Mouse (Mus musculus) CH12.LX (cell line): ENCODE data around the gene Slc24a2. TPM values are rescaled to one million over a fixed set of nuclear protein-coding genes. Genes with fewer than 3 reads are reported as not detected.

Experiments
- DNase-seq: peaks from one replicate; pipeline ENCODE4 v3.0.0-alpha.2; 2013; ENCODE audit errors: extremely low read depth
- H3K27ac ChIP-seq: 2 replicates; pipeline ENCODE4 v1.5.1; 2012; ENCODE audit warnings: low read depth, mild to moderate bottlenecking, control low read depth, moderate library complexity; ENCODE audit not compliant: insufficient read depth
- H3K27me3 ChIP-seq: replicated peaks from 2 replicates; pipeline ENCODE3; 2012; ENCODE audit warnings: inconsistent platforms
- H3K36me3 ChIP-seq, 2 experiments: replicated peaks in 1 of 2; 2 replicates each; pipeline versions ENCODE3 to v1.6.1; 2012; ENCODE audit warnings: inconsistent platforms in 1 of 2, low read length in 1 of 2, mild to moderate bottlenecking in 1 of 2, mixed read lengths in 1 of 2, moderate library complexity in 1 of 2; ENCODE audit not compliant: control insufficient read depth in 1 of 2, insufficient read depth in 1 of 2
- H3K4me1 ChIP-seq, 2 experiments: 2 replicates each; pipeline ENCODE4 v1.6.1; 2012; ENCODE audit warnings: inconsistent platforms in 1 of 2, moderate library complexity in 1 of 2; ENCODE audit not compliant: insufficient read depth in 2 of 2, control insufficient read depth in 1 of 2
- H3K4me2 ChIP-seq: 2 replicates; pipeline ENCODE4 v1.6.1; 2012; ENCODE audit warnings: low read depth, mild to moderate bottlenecking, control low read depth; ENCODE audit not compliant: poor library complexity, insufficient read depth, severe bottlenecking
- H3K4me3 ChIP-seq, 3 experiments: fragments of 150-350 bp in 1 of 3; sonication (generic) in 1 of 3; replicated peaks in 1 of 3; 2 replicates each; pipeline versions ENCODE3 to v1.5.1; 2011 to 2012; ENCODE audit warnings: low read depth in 2 of 3, low read length in 2 of 3, mild to moderate bottlenecking in 2 of 3, moderate library complexity in 2 of 3, control low read depth in 1 of 3, improper control_type of control experiment in 1 of 3, inconsistent platforms in 1 of 3, mixed read lengths in 1 of 3; ENCODE audit not compliant: poor library complexity in 1 of 3
- H3K79me2 ChIP-seq: replicated peaks from 2 replicates; pipeline ENCODE4 v1.6.1; 2012; ENCODE audit warnings: mild to moderate bottlenecking, moderate library complexity; ENCODE audit not compliant: control insufficient read depth, poor library complexity, insufficient read depth, severe bottlenecking; ENCODE audit errors: extremely low read depth
- H3K9ac ChIP-seq: 2 replicates; pipeline ENCODE4 v1.6.1; 2012; ENCODE audit warnings: low read depth, mild to moderate bottlenecking, control low read depth, moderate library complexity; ENCODE audit not compliant: insufficient read depth
- H3K9me3 ChIP-seq: replicated peaks from 2 replicates; pipeline ENCODE3; 2012; ENCODE audit warnings: low read length, inconsistent platforms, mixed read lengths
- CTCF ChIP-seq, 2 experiments: IDR thresholded peaks in 1 of 2; conservative IDR thresholded peaks in 1 of 2; 2 replicates each; pipeline ENCODE4 v1.5.1; 2011 to 2012; ENCODE audit warnings: low read depth in 2 of 2, low read length in 2 of 2, improper control_type of control experiment in 1 of 2, inconsistent platforms in 1 of 2, mild to moderate bottlenecking in 1 of 2, moderate library complexity in 1 of 2
- JUN ChIP-seq: IDR thresholded peaks from 2 replicates; pipeline ENCODE4 v1.6.1; 2011; ENCODE audit warnings: low read depth, mild to moderate bottlenecking, low read length, improper control_type of control experiment, moderate library complexity; ENCODE audit not compliant: insufficient read depth
- JUND ChIP-seq: conservative IDR thresholded peaks from 2 replicates; pipeline ENCODE4 v1.6.1; 2011; ENCODE audit warnings: low read depth, low read length, improper control_type of control experiment
- MAFK ChIP-seq: IDR thresholded peaks from 2 replicates; pipeline ENCODE4 v1.6.1; 2011; ENCODE audit warnings: low read length, improper control_type of control experiment; ENCODE audit not compliant: insufficient replicate concordance
- MYC ChIP-seq: IDR thresholded peaks from 2 replicates; pipeline ENCODE4 v1.6.1; 2011; ENCODE audit warnings: low read depth, mild to moderate bottlenecking, improper control_type of control experiment, low read length
- NELFE ChIP-seq: IDR thresholded peaks from 2 replicates; pipeline ENCODE4 v1.6.1; 2011; ENCODE audit warnings: low read depth, low read length, improper control_type of control experiment
- NRF1 ChIP-seq: IDR thresholded peaks from 2 replicates; pipeline ENCODE4 v1.6.1; 2014; ENCODE audit warnings: low read depth, mild to moderate bottlenecking, inconsistent platforms, low read length, improper control_type of control experiment, moderate library complexity
- POLR2A ChIP-seq: IDR thresholded peaks from 2 replicates; pipeline ENCODE4 v1.6.1; 2011; ENCODE audit warnings: low read depth, mild to moderate bottlenecking, improper control_type of control experiment, low read length
- RAD21 ChIP-seq: IDR thresholded peaks from 2 replicates; pipeline ENCODE4 v1.6.1; 2011; ENCODE audit warnings: low read depth, mild to moderate bottlenecking, low read length, improper control_type of control experiment, moderate library complexity
- SIN3A ChIP-seq: IDR thresholded peaks from 2 replicates; pipeline ENCODE4 v1.6.1; 2012; ENCODE audit warnings: low read length, improper control_type of control experiment, inconsistent platforms
- UBTF ChIP-seq: IDR thresholded peaks from 2 replicates; pipeline ENCODE4 v1.6.1; 2012; ENCODE audit warnings: low read depth, mild to moderate bottlenecking, inconsistent platforms, low read length, improper control_type of control experiment, moderate library complexity
- USF2 ChIP-seq: conservative IDR thresholded peaks from 2 replicates; pipeline ENCODE4 v1.6.1; 2011; ENCODE audit warnings: low read depth, low read length, improper control_type of control experiment
- ZMIZ1 ChIP-seq: IDR thresholded peaks from 2 replicates; pipeline ENCODE4 v1.6.1; 2012; ENCODE audit warnings: low read depth, mild to moderate bottlenecking, inconsistent platforms, low read length, improper control_type of control experiment
- ZNF384 ChIP-seq: IDR thresholded peaks from 2 replicates; pipeline ENCODE4 v1.6.1; 2012; ENCODE audit warnings: low read depth, low read length, improper control_type of control experiment, inconsistent platforms
- dilution Hi-C: fragments of 300-500 bp; cut with MboI; formaldehyde crosslinking; loops from 2 replicates; pipeline ENCODE4 v1.14.3; 2020; ENCODE audit warnings: low sequenced_read_pairs; ENCODE audit not compliant: extremely low pct_unique_long_range_greater_than_20kb, extremely low pct_ligation_motif_present
- in situ Hi-C: fragments of 300-500 bp; cut with MboI; formaldehyde crosslinking; loops from 3 replicates; pipeline ENCODE4 v1.14.3; 2019; ENCODE audit warnings: low sequenced_read_pairs, low pct_ligation_motif_present, low pct_unique_long_range_greater_than_20kb, mixed read lengths
- polyA plus RNA-seq: library from polyadenylated mRNA; unstranded; fragments of >175 nt; gene quantifications from 2 replicates; pipeline ENCODE4 v1.2.1, GENCODE M21; 2012; ENCODE audit warnings: low read depth; ENCODE audit not compliant: insufficient read length
- total RNA-seq, 2 experiments: library from RNA; depleted of rRNA; stranded (reverse); fragments of 300-350 nt in 1 of 2; fragments of >200 nt in 1 of 2; gene quantifications; 2 replicates each; pipeline ENCODE4 v1.2.3; 2012 to 2014

Slc24a2 gene
- total and polyA plus RNA-seq, 3 experiments = not detected

GRCm38 (mm10) chr4:87018073-87018997 is 211.9 kb downstream of the Slc24a2 start:
- TF ChIP-seq JUN (no peak), POLR2A (no peak), NELFE (no peak), UBTF (no peak), CTCF (conservative IDR thresholded peaks at IDR 0.05 in 1 of 2, IDR thresholded peaks at IDR 0.05 in 1 of 2; ENCODE audit: low read depth in 2 of 2, low read length in 2 of 2) (no peak), SIN3A (no peak)
- in situ Hi-C loops = no loop called here
- no peak overlapping the region for H3K4me3 ChIP-seq

GRCm38 (mm10) chr4:87017464-87017863 is 212.8 kb downstream of the Slc24a2 start:
- Histone ChIP-seq H3K4me1 (no peaks in the 10 kb centered on the region), H3K4me2 (no peak overlapping the region), H3K27me3 (no peaks in the 10 kb centered on the region), H3K9ac (no peak overlapping the region), H3K9me3 (no peaks in the 10 kb centered on the region), H3K36me3 (no peaks in the 10 kb centered on the region), H3K79me2 (no peaks in the 10 kb centered on the region), H3K4me3 (no peak overlapping the region), H3K27ac (no peak overlapping the region)
- dilution Hi-C loops (no loop called here), in situ Hi-C loops (no loop called here)
- no peak for TF ChIP-seq USF2
- no peak for TF ChIP-seq ZNF384
- no peak for TF ChIP-seq JUND
- no peak for TF ChIP-seq MAFK
- TF ChIP-seq MYC = no peak
- no peak for TF ChIP-seq ZMIZ1
- TF ChIP-seq RAD21 = no peak
- TF ChIP-seq NRF1 = no peak
- no peak for DNase-seq

More at GRCm38 (mm10) chr4:87018073-87018997, 211.9 kb downstream of the Slc24a2 start:
- Histone ChIP-seq H3K4me2 (no peak overlapping the region), H3K9ac (no peak overlapping the region), H3K79me2 (no peaks in the 10 kb centered on the region), H3K36me3 (no peaks in the 10 kb centered on the region), H3K4me1 (no peaks in the 10 kb centered on the region), H3K27me3 (no peaks in the 10 kb centered on the region), H3K27ac (no peak overlapping the region), H3K9me3 (no peaks in the 10 kb centered on the region)
- dilution Hi-C loops = no loop called here
- DNase-seq = no peak
